Mouse (Mus musculus) adrenal gland, adult 8-10 months (tissue): Measurements from ENCODE around the gene Ccdc148. TPM values are rescaled to one million over a fixed set of nuclear protein-coding genes. Genes with fewer than 3 reads are reported as not detected.

Source experiments
- DNase-seq: peaks from one replicate; pipeline ENCODE4 v3.0.0; 2022
- total RNA-seq, 4 experiments: library from RNA; stranded (reverse); gene quantifications; 2 replicates each; pipeline ENCODE4 v1.2.4; 2022

Ccdc148 gene
- total RNA-seq, 4 experiments from 2014 or later: 1.1 to 2.9 (median 2.2) TPM

- DNase-seq: no peak
These were observed 381.4 kb downstream of the Ccdc148 start for GRCm38 (mm10) chr2:58778986-58779495.

- DNase-seq: no peak
These were observed 386.6 kb downstream of the Ccdc148 start for GRCm38 (mm10) chr2:58773833-58774232.

Other genes starting within 250 kb of the Ccdc148 start
- gene Pkp4, start 167 bp upstream of the Ccdc148 start, total RNA-seq: 10 to 100 TPM; 40.7 to 55.5 (median 45.6) TPM